Mouse (Mus musculus): ENCODE measurements around the gene Ly6g. TPM values are rescaled to one million over a fixed set of nuclear protein-coding genes. Genes with fewer than 3 reads are reported as not detected.

Gene Ly6g
- polyA plus RNA-seq (2014; fragmentation: Illumina TruSeq; extraction: RNeasy Lipid Tissue Mini Kit (QIAGEN cat#74804); ENCODE audit: low read depth, low replicate concordance): 102 TPM

GRCm38 (mm10) chr15:75154940-75155339 lies at the start of gene Ly6g:
Gene Ly6g (plus strand): TSS chr15:75155240.

GRCm38 (mm10) chr15:75111861-75112630 lies 43.0 kb upstream of the Ly6g start, which contains the start of gene Ly6c2:
Gene Ly6c2 (minus strand): TSS chr15:75111970.

Other genes with a start within 250 kb of the Ly6g start
- gene Ly6i, start 171.8 kb upstream of the Ly6g start, polyA plus RNA-seq (2014; fragmentation: Illumina TruSeq; extraction: RNeasy Lipid Tissue Mini Kit (QIAGEN cat#74804); ENCODE audit: low read depth, low replicate concordance): not detected
- gene Ly6a, start 157.2 kb upstream of the Ly6g start, polyA plus RNA-seq (2014; fragmentation: Illumina TruSeq; extraction: RNeasy Lipid Tissue Mini Kit (QIAGEN cat#74804); ENCODE audit: low read depth, low replicate concordance): 326 TPM
- gene Ly6c1, start 106.4 kb upstream of the Ly6g start, polyA plus RNA-seq (2014; fragmentation: Illumina TruSeq; extraction: RNeasy Lipid Tissue Mini Kit (QIAGEN cat#74804); ENCODE audit: low read depth, low replicate concordance): 30.2 TPM
- 19.3 TPM for gene Ly6c2, start 43.3 kb upstream of the Ly6g start, polyA plus RNA-seq (2014; fragmentation: Illumina TruSeq; extraction: RNeasy Lipid Tissue Mini Kit (QIAGEN cat#74804); ENCODE audit: low read depth, low replicate concordance)
- 25.6 TPM for gene BC025446, start 61.1 kb downstream of the Ly6g start, polyA plus RNA-seq (2014; fragmentation: Illumina TruSeq; extraction: RNeasy Lipid Tissue Mini Kit (QIAGEN cat#74804); ENCODE audit: low read depth, low replicate concordance)
- gene Ly6f, start 113.2 kb downstream of the Ly6g start, polyA plus RNA-seq (2014; fragmentation: Illumina TruSeq; extraction: RNeasy Lipid Tissue Mini Kit (QIAGEN cat#74804); ENCODE audit: low read depth, low replicate concordance): not detected

All from sigmoid colon, adult 10 weeks (tissue).